Mouse (Mus musculus) bone marrow, adult 2 months (tissue): Measurements from ENCODE around the gene Zdhhc6.
A peak's percentile ranks its signal among the peaks of the same experiment; 100 is the strongest.

Source experiments
- CTCF ChIP-seq: fragments of 200-500 bp; IDR thresholded peaks from 2 replicates; pipeline ENCODE4 v1.5.1; 2011; ENCODE audit warnings: low read length, control low read depth; ENCODE audit not compliant: control insufficient read depth, insufficient read depth
- POLR2A ChIP-seq: fragments of 200-500 bp; IDR thresholded peaks from 2 replicates; pipeline ENCODE4 v1.6.1; 2011; ENCODE audit warnings: low read depth, mild to moderate bottlenecking, control low read depth, low read length, borderline replicate concordance; ENCODE audit not compliant: control insufficient read depth

GRCm38 (mm10) chr19:55253570-55254441 lies 62.0 kb downstream of the Zdhhc6 start:
- TF ChIP-seq CTCF (no peak), POLR2A (peak; percentile 39; the same call in 1 of the 2 replicates)
